26 mouse cellular contexts compared by ENCODE assay signal in genomic region chr6:17811531-17811930, GRCm38 (mm10).
DNase-seq lines count a peak whose midpoint lies in the region; ATAC-seq lines count a peak whose summit lies in the region.
"Had no signal": no experiment of that assay in that cellular context is flagged by ENCODE, and none has a peak within 500 bp of the region (broad histone marks: within the 10 kb centered on the region; RNA-seq: fewer than 3 reads in every experiment).

No protein-coding gene starts in this region.

- H3K9ac ChIP-seq in midbrain, embryonic 11.5 days (ENCODE audit: low read length): no peak overlapping the region
- no peak overlapping the region for H3K9ac ChIP-seq in midbrain, embryonic 16.5 days (ENCODE audit: low read depth, low read length)
- no peak overlapping the region for H3K9ac ChIP-seq in intestine, embryonic 15.5 days
- H3K9ac ChIP-seq: embryonic facial prominence, embryonic 13.5 days; forebrain, embryonic 12.5 days; forebrain, embryonic 15.5 days; heart, embryonic 15.5 days; hindbrain, embryonic 13.5 days had no signal

- peak; percentile 72 for DNase-seq in midbrain, embryonic 11.5 days (ENCODE audit: low spot score, missing footprints)
- no peak for DNase-seq in layer of hippocampus, adult 8-10 months (ENCODE audit: low spot score in 2 of 2)
- no peak for DNase-seq in heart, adult 18-20 months
- DNase-seq: adrenal gland, postnatal 10 days; adrenal gland, postnatal 36 days; cerebellum, adult 18-20 months; cerebellum, adult 9-11 months; cerebellum, postnatal 36 days; embryo, embryonic 11 days; gastrocnemius, postnatal 25 days; heart, postnatal 10 days; heart, postnatal 36 days had no signal

- H3K27ac ChIP-seq in midbrain, embryonic 11.5 days (ENCODE audit: low read depth, low read length): no peak overlapping the region
- H3K27ac ChIP-seq in midbrain, embryonic 16.5 days (ENCODE audit: low read length): no peak overlapping the region
- no peak overlapping the region for H3K27ac ChIP-seq in intestine, embryonic 15.5 days
- H3K27ac ChIP-seq: embryonic facial prominence, embryonic 10.5 days; embryonic facial prominence, embryonic 13.5 days; forebrain, embryonic 12.5 days; forebrain, embryonic 15.5 days; heart, embryonic 15.5 days; hindbrain, embryonic 10.5 days; hindbrain, embryonic 13.5 days had no signal

- H3K27me3 ChIP-seq in midbrain, embryonic 11.5 days (ENCODE audit: control insufficient read depth, insufficient read depth, low read length): no peaks in the 10 kb centered on the region
- no peaks in the 10 kb centered on the region for H3K27me3 ChIP-seq in midbrain, embryonic 16.5 days (ENCODE audit: control insufficient read depth, insufficient read depth, low read depth, low read length)
- no peaks in the 10 kb centered on the region for H3K27me3 ChIP-seq in intestine, embryonic 15.5 days (replicated peaks)
- H3K27me3 ChIP-seq: embryonic facial prominence, embryonic 13.5 days; forebrain, embryonic 12.5 days; forebrain, embryonic 15.5 days; heart, embryonic 15.5 days; hindbrain, embryonic 13.5 days had no signal

- no peak overlapping the region for H3K4me2 ChIP-seq in midbrain, embryonic 11.5 days
- H3K4me2 ChIP-seq in midbrain, embryonic 16.5 days (ENCODE audit: low read length): no peak overlapping the region
- H3K4me2 ChIP-seq in intestine, embryonic 15.5 days (replicated peaks): no peak overlapping the region
- H3K4me2 ChIP-seq: embryonic facial prominence, embryonic 13.5 days; forebrain, embryonic 12.5 days; forebrain, embryonic 15.5 days; heart, embryonic 11.5 days; heart, embryonic 15.5 days; hindbrain, embryonic 13.5 days had no signal

- no peaks in the 10 kb centered on the region for H3K36me3 ChIP-seq in midbrain, embryonic 11.5 days (ENCODE audit: control insufficient read depth, insufficient read depth, low read length)
- no peaks in the 10 kb centered on the region for H3K36me3 ChIP-seq in midbrain, embryonic 16.5 days (ENCODE audit: control insufficient read depth, insufficient read depth, low read length)
- H3K36me3 ChIP-seq in intestine, embryonic 15.5 days: no peaks in the 10 kb centered on the region
- H3K36me3 ChIP-seq: embryonic facial prominence, embryonic 10.5 days; embryonic facial prominence, embryonic 13.5 days; forebrain, embryonic 12.5 days; forebrain, embryonic 15.5 days; heart, embryonic 15.5 days; hindbrain, embryonic 10.5 days; hindbrain, embryonic 13.5 days had no signal

- H3K9me3 ChIP-seq in midbrain, embryonic 11.5 days (ENCODE audit: control insufficient read depth, low read length): no peaks in the 10 kb centered on the region
- H3K9me3 ChIP-seq in midbrain, embryonic 16.5 days (replicated peaks; ENCODE audit: control insufficient read depth, low read length, poor library complexity, severe bottlenecking): no peaks in the 10 kb centered on the region
- no peaks in the 10 kb centered on the region for H3K9me3 ChIP-seq in intestine, embryonic 15.5 days
- H3K9me3 ChIP-seq: embryonic facial prominence, embryonic 10.5 days; embryonic facial prominence, embryonic 13.5 days; forebrain, embryonic 12.5 days; forebrain, embryonic 15.5 days; heart, embryonic 15.5 days; hindbrain, embryonic 10.5 days; hindbrain, embryonic 13.5 days had no signal

- no peak for ATAC-seq in midbrain, embryonic 11.5 days (ENCODE audit: low FRiP score)
- no peak for ATAC-seq in midbrain, embryonic 16.5 days
- peak; percentile 92 for ATAC-seq in intestine, embryonic 15.5 days
- peak; percentile 35; the same call in 1 of the 2 replicates for ATAC-seq in megakaryocyte progenitor cell, adult 5-6 weeks (replicated peaks; ENCODE audit: poor library complexity)
- ATAC-seq: CD4-positive, CD25-positive, alpha-beta regulatory T cell, adult 4 months; forebrain, embryonic 15.5 days; hindbrain, embryonic 16.5 days had no signal

- H3K4me3 ChIP-seq in midbrain, embryonic 11.5 days (ENCODE audit: low read depth, low read length): no peak overlapping the region
- no peak overlapping the region for H3K4me3 ChIP-seq in midbrain, embryonic 16.5 days (ENCODE audit: low read depth, low read length)
- H3K4me3 ChIP-seq in intestine, embryonic 15.5 days (replicated peaks): no peak overlapping the region
- H3K4me3 ChIP-seq: embryonic facial prominence, embryonic 10.5 days; embryonic facial prominence, embryonic 13.5 days; erythroblast, embryonic 14.5 days; forebrain, embryonic 12.5 days; forebrain, embryonic 15.5 days; heart, embryonic 15.5 days; hindbrain, embryonic 10.5 days; hindbrain, embryonic 13.5 days had no signal

- H3K4me1 ChIP-seq in midbrain, embryonic 11.5 days (ENCODE audit: control insufficient read depth, insufficient read depth, low read length): peaks cover 5% of the 10 kb centered on the region
- peaks cover 9% of the 10 kb centered on the region for H3K4me1 ChIP-seq in midbrain, embryonic 16.5 days (ENCODE audit: control insufficient read depth, insufficient read depth, low read length)
- H3K4me1 ChIP-seq in intestine, embryonic 15.5 days (replicated peaks): peaks cover 2% of the 10 kb centered on the region; the same call in 1 of the 2 replicates
- H3K4me1 ChIP-seq: embryonic facial prominence, embryonic 13.5 days had no signal

Comparison
In these comparisons a context has a peak if more than half of its experiments do, and no peak if none do; other contexts are left out.
1. ATAC-seq: peak in intestine, embryonic 15.5 days (single experiment) and megakaryocyte progenitor cell, adult 5-6 weeks (single experiment); none in midbrain, embryonic 11.5 days (single experiment) and midbrain, embryonic 16.5 days (single experiment).